Mouse (Mus musculus): ENCODE data around the gene Patj. TPM values are rescaled to one million over a fixed set of nuclear protein-coding genes. Genes with fewer than 3 reads are reported as not detected.

Patj gene
- polyA plus RNA-seq, 1 experiment: 22.3 TPM

GRCm38 (mm10) chr4:98586303-98586702 is 190.7 kb downstream of the Patj start:
- Histone ChIP-seq H3K4me3 (no peak overlapping the region), H3K79me2 (ENCODE audit: control insufficient read depth, insufficient read depth) (no peaks in the 10 kb centered on the region), H3K36me3 (ENCODE audit: control insufficient read depth, insufficient read depth) (no peaks in the 10 kb centered on the region), H3K27me3 (ENCODE audit: control insufficient read depth, insufficient read depth, insufficient read length) (no peaks in the 10 kb centered on the region), H3ac (ENCODE audit: control insufficient read depth, insufficient read length) (no peak overlapping the region), H3K4me2 (ENCODE audit: low read depth) (no peak overlapping the region)
- no peak for TF ChIP-seq TCF3 (IDR thresholded peaks at IDR 0.05; ENCODE audit: insufficient read length, low read depth)
- no peak for TF ChIP-seq REST (IDR thresholded peaks at IDR 0.05; ENCODE audit: insufficient read depth, insufficient read length)
- no peak for TF ChIP-seq MAX (IDR thresholded peaks at IDR 0.05; ENCODE audit: low read depth)
- TF ChIP-seq CEBPB (IDR thresholded peaks at IDR 0.05; ENCODE audit: insufficient read depth, poor library complexity, severe bottlenecking): no peak
- no peak for TF ChIP-seq POLR2AphosphoS2 (IDR thresholded peaks at IDR 0.05; ENCODE audit: insufficient read length, low read depth)
- TF ChIP-seq E2F4 (IDR thresholded peaks at IDR 0.05; ENCODE audit: insufficient read depth): no peak
- TF ChIP-seq MYOG (IDR thresholded peaks at IDR 0.05; ENCODE audit: control insufficient read depth in 1 of 3, insufficient read depth in 1 of 3, insufficient read length in 2 of 3, low read depth in 2 of 3): no peak
- TF ChIP-seq USF1 (IDR thresholded peaks at IDR 0.05; ENCODE audit: low read depth): no peak
- TF ChIP-seq SRF (IDR thresholded peaks at IDR 0.05; ENCODE audit: control insufficient read depth, insufficient read length, low read depth): no peak
- no peak for TF ChIP-seq POLR2A (IDR thresholded peaks at IDR 0.05; ENCODE audit: insufficient read length, low read depth)
- no peak for TF ChIP-seq MYOD1 (IDR thresholded peaks at IDR 0.05; ENCODE audit: control insufficient read depth in 1 of 3, insufficient read length in 2 of 3, low read depth in 2 of 3)
- no peak for TF ChIP-seq TCF12 (IDR thresholded peaks at IDR 0.05; ENCODE audit: insufficient read depth, poor library complexity, severe bottlenecking)

- no peak overlapping the region for H3K4me2 ChIP-seq (ENCODE audit: low read depth)
- TF ChIP-seq E2F4 (IDR thresholded peaks at IDR 0.05; ENCODE audit: insufficient read depth) (no peak), TCF12 (IDR thresholded peaks at IDR 0.05; ENCODE audit: insufficient read depth, poor library complexity, severe bottlenecking) (no peak), MAX (IDR thresholded peaks at IDR 0.05; ENCODE audit: low read depth) (no peak), POLR2AphosphoS2 (IDR thresholded peaks at IDR 0.05; ENCODE audit: insufficient read length, low read depth) (no peak), CEBPB (IDR thresholded peaks at IDR 0.05; ENCODE audit: insufficient read depth, poor library complexity, severe bottlenecking) (no peak), SRF (IDR thresholded peaks at IDR 0.05; ENCODE audit: control insufficient read depth, insufficient read length, low read depth) (no peak)
- H3K4me3 ChIP-seq: no peak overlapping the region
These were observed 192.1 kb downstream of the Patj start for GRCm38 (mm10) chr4:98587686-98588085.

DNA sequence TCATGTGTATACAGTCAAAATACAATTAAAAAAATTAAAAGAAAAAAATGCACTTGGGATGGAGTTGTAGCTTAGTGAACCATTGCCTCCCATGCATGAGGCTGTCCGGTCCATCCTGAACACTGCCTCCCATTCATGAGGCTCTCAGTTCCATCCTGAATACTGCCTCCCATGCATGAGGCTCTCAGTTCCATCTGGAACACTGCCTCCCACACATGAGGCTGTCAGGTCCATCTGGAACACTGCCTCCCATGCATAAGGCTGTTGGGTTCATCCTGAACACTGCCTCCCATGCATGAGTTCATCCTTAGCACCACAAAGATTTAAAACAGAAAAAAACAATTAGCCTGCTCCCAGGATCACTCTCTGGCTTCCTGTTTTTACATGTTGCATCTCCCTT is 198.4 kb downstream of the Patj start:
- Histone ChIP-seq H3K4me3 (no peak overlapping the region), H3K27me3 (ENCODE audit: control insufficient read depth, insufficient read depth, insufficient read length) (no peaks in the 10 kb centered on the region), H3ac (ENCODE audit: control insufficient read depth, insufficient read length) (no peak overlapping the region), H3K79me2 (ENCODE audit: control insufficient read depth, insufficient read depth) (no peaks in the 10 kb centered on the region), H3K36me3 (ENCODE audit: control insufficient read depth, insufficient read depth) (no peaks in the 10 kb centered on the region), H3K4me2 (ENCODE audit: low read depth) (no peak overlapping the region)
- no peak for TF ChIP-seq MYOD1 (IDR thresholded peaks at IDR 0.05; ENCODE audit: control insufficient read depth in 1 of 3, insufficient read length in 2 of 3, low read depth in 2 of 3)
- no peak for TF ChIP-seq TCF12 (IDR thresholded peaks at IDR 0.05; ENCODE audit: insufficient read depth, poor library complexity, severe bottlenecking)
- no peak for TF ChIP-seq SRF (IDR thresholded peaks at IDR 0.05; ENCODE audit: control insufficient read depth, insufficient read length, low read depth)
- TF ChIP-seq REST (IDR thresholded peaks at IDR 0.05; ENCODE audit: insufficient read depth, insufficient read length): no peak
- TF ChIP-seq MYOG (IDR thresholded peaks at IDR 0.05; ENCODE audit: control insufficient read depth in 1 of 3, insufficient read depth in 1 of 3, insufficient read length in 2 of 3, low read depth in 2 of 3): no peak

More at GRCm38 (mm10) chr4:98587686-98588085, 192.1 kb downstream of the Patj start:
- Histone ChIP-seq H3K36me3 (ENCODE audit: control insufficient read depth, insufficient read depth) (no peaks in the 10 kb centered on the region), H3K79me2 (ENCODE audit: control insufficient read depth, insufficient read depth) (no peaks in the 10 kb centered on the region), H3K27me3 (ENCODE audit: control insufficient read depth, insufficient read depth, insufficient read length) (no peaks in the 10 kb centered on the region), H3ac (ENCODE audit: control insufficient read depth, insufficient read length) (no peak overlapping the region)

DNA sequence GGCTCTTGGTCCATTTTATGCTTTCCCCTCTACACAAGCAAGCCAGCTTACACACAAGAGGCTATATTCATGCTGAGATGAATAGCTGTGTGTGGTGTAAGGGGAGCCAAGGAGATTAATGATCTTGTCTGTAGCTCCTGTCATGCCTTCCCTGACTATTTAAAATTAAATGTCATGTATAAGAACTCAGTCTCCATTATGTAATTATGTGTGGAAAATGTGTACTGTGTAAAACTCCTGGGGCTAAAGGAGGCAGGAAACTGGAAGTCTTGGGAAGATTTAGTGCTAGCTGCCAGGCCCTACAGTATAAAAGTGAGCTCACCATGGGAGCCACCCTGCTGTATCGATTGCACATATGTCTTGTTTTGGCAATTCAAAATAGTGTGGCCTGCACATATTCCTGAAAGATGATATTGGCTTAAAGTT is 203.0 kb downstream of the Patj start:
- H3K79me2 ChIP-seq (ENCODE audit: control insufficient read depth, insufficient read depth): no peaks in the 10 kb centered on the region
- H3K27me3 ChIP-seq (ENCODE audit: control insufficient read depth, insufficient read depth, insufficient read length): no peaks in the 10 kb centered on the region
- H3K4me3 ChIP-seq: no peak overlapping the region
- TF ChIP-seq REST (IDR thresholded peaks at IDR 0.05; ENCODE audit: insufficient read depth, insufficient read length): no peak
- TF ChIP-seq MAX (IDR thresholded peaks at IDR 0.05; ENCODE audit: low read depth): no peak
- no peak for TF ChIP-seq MYOG (IDR thresholded peaks at IDR 0.05; ENCODE audit: control insufficient read depth in 1 of 3, insufficient read depth in 1 of 3, insufficient read length in 2 of 3, low read depth in 2 of 3)
- no peak for TF ChIP-seq USF1 (IDR thresholded peaks at IDR 0.05; ENCODE audit: low read depth)
- no peaks in the 10 kb centered on the region for H3K36me3 ChIP-seq (ENCODE audit: control insufficient read depth, insufficient read depth)
- H3ac ChIP-seq (ENCODE audit: control insufficient read depth, insufficient read length): no peak overlapping the region
- H3K4me2 ChIP-seq (ENCODE audit: low read depth): no peak overlapping the region

DNA sequence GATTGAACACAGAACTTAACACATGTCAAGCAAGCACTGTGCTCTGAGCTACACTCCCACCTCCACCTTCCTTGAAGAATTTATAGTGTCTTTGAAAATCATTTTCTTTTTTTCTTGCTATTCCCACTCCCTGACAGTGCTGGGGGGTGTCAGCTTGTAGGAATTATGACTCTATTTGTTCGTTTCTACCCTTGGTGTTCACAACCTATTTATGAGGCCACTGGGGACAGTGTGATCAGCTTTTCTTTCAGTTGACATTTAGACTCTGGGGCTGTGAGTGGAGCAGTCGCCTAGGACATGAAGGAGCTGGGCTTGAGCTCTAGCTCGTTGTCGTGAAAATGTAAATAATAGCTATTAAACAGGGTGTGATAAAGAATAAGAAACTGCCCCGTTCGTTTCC is 203.8 kb downstream of the Patj start:
- no peak overlapping the region for H3K4me2 ChIP-seq (ENCODE audit: low read depth)
- H3K4me3 ChIP-seq: no peak overlapping the region
- no peaks in the 10 kb centered on the region for H3K79me2 ChIP-seq (ENCODE audit: control insufficient read depth, insufficient read depth)
- no peaks in the 10 kb centered on the region for H3K36me3 ChIP-seq (ENCODE audit: control insufficient read depth, insufficient read depth)
- H3ac ChIP-seq (ENCODE audit: control insufficient read depth, insufficient read length): no peak overlapping the region
- no peaks in the 10 kb centered on the region for H3K27me3 ChIP-seq (ENCODE audit: control insufficient read depth, insufficient read depth, insufficient read length)
- TF ChIP-seq SRF (IDR thresholded peaks at IDR 0.05; ENCODE audit: control insufficient read depth, insufficient read length, low read depth) (no peak), MAX (IDR thresholded peaks at IDR 0.05; ENCODE audit: low read depth) (no peak)

DNA sequence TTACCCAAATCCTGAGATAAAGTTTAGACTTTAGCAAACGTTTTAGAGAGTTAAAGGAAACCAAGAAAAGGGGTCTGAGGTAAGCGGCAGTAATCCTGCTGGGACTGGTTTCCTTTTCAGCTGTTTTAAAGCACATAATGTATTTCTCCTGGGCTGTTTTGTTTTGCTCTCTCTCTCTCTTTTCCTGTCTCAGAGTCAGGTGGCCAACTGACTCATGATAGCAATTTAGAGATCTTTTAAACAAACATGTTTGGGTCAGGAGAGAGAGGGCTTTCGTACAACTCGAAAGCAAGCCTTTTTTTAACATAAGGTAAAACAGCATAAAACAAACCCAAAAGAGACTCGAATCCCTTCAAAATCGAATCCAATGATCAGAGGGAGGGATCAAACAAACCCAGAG is 207.5 kb downstream of the Patj start:
- no peaks in the 10 kb centered on the region for H3K79me2 ChIP-seq (ENCODE audit: control insufficient read depth, insufficient read depth)
- no peak overlapping the region for H3ac ChIP-seq (ENCODE audit: control insufficient read depth, insufficient read length)
- no peaks in the 10 kb centered on the region for H3K36me3 ChIP-seq (ENCODE audit: control insufficient read depth, insufficient read depth)
- H3K27me3 ChIP-seq (ENCODE audit: control insufficient read depth, insufficient read depth, insufficient read length): no peaks in the 10 kb centered on the region
- no peak overlapping the region for H3K4me3 ChIP-seq
- H3K4me2 ChIP-seq (ENCODE audit: low read depth): no peak overlapping the region
- TF ChIP-seq TCF12 (IDR thresholded peaks at IDR 0.05; ENCODE audit: insufficient read depth, poor library complexity, severe bottlenecking) (no peak), POLR2AphosphoS2 (IDR thresholded peaks at IDR 0.05; ENCODE audit: insufficient read length, low read depth) (no peak), USF1 (IDR thresholded peaks at IDR 0.05; ENCODE audit: low read depth) (no peak), TCF3 (IDR thresholded peaks at IDR 0.05; ENCODE audit: insufficient read length, low read depth) (no peak), SRF (IDR thresholded peaks at IDR 0.05; ENCODE audit: control insufficient read depth, insufficient read length, low read depth) (no peak), CEBPB (IDR thresholded peaks at IDR 0.05; ENCODE audit: insufficient read depth, poor library complexity, severe bottlenecking) (no peak), REST (IDR thresholded peaks at IDR 0.05; ENCODE audit: insufficient read depth, insufficient read length) (no peak), MYOD1 (IDR thresholded peaks at IDR 0.05; ENCODE audit: control insufficient read depth in 1 of 3, insufficient read length in 2 of 3, low read depth in 2 of 3) (no peak), E2F4 (IDR thresholded peaks at IDR 0.05; ENCODE audit: insufficient read depth) (no peak), POLR2A (IDR thresholded peaks at IDR 0.05; ENCODE audit: insufficient read length, low read depth) (no peak), MYOG (IDR thresholded peaks at IDR 0.05; ENCODE audit: control insufficient read depth in 1 of 3, insufficient read depth in 1 of 3, insufficient read length in 2 of 3, low read depth in 2 of 3) (no peak), MAX (IDR thresholded peaks at IDR 0.05; ENCODE audit: low read depth) (no peak)
